Mouse (Mus musculus): ENCODE measurements around the gene Lars2. TPM values are rescaled to one million over a fixed set of nuclear protein-coding genes. Genes with fewer than 3 reads are reported as not detected.

The Lars2 gene
- polyA plus RNA-seq, 1 experiment from 2014 or later = 878 TPM

GRCm38 (mm10) chr9:123484830-123485229, 118.1 kb downstream of the Lars2 start:
- H3K9me3 ChIP-seq = no peaks in the 10 kb centered on the region; the same call in 1 of the 2 replicates
- peaks cover 50% of the 10 kb centered on the region for H3K4me1 ChIP-seq
- no peak overlapping the region for H3K4me3 ChIP-seq
- 92% methylated on average over 3 of the region's 3 CpGs for WGBS
- DNase-seq (ENCODE audit: extremely low spot score, low spot score) = no peak
- no peaks in the 10 kb centered on the region for H3K27me3 ChIP-seq (ENCODE audit: poor library complexity, severe bottlenecking)
- H3K27ac ChIP-seq = no peak overlapping the region
- peaks cover 95% of the 10 kb centered on the region for H3K36me3 ChIP-seq (replicated peaks)

- Histone ChIP-seq H3K9me3 (no peaks in the 10 kb centered on the region; the same call in 1 of the 2 replicates), H3K27ac (no peak overlapping the region), H3K4me1 (peaks cover 49% of the 10 kb centered on the region), H3K36me3 (replicated peaks) (peaks cover 95% of the 10 kb centered on the region), H3K27me3 (ENCODE audit: poor library complexity, severe bottlenecking) (no peaks in the 10 kb centered on the region), H3K4me3 (no peak overlapping the region)
- DNase-seq (ENCODE audit: extremely low spot score, low spot score) = no peak
- 95% methylated on average over 4 of the region's 4 CpGs for WGBS
Measured at GRCm38 (mm10) chr9:123485561-123485960, 118.8 kb downstream of the Lars2 start.

GRCm38 (mm10) chr9:123486635-123487034, 119.9 kb downstream of the Lars2 start:
- 86% methylated on average over 3 of the region's 3 CpGs for WGBS
- Histone ChIP-seq H3K36me3 (replicated peaks) (peaks cover 87% of the 10 kb centered on the region), H3K27me3 (ENCODE audit: poor library complexity, severe bottlenecking) (no peaks in the 10 kb centered on the region), H3K4me3 (no peak overlapping the region), H3K9me3 (no peaks in the 10 kb centered on the region; the same call in 1 of the 2 replicates), H3K27ac (no peak overlapping the region), H3K4me1 (peaks cover 41% of the 10 kb centered on the region)
- DNase-seq (ENCODE audit: extremely low spot score, low spot score) = no peak

DNA sequence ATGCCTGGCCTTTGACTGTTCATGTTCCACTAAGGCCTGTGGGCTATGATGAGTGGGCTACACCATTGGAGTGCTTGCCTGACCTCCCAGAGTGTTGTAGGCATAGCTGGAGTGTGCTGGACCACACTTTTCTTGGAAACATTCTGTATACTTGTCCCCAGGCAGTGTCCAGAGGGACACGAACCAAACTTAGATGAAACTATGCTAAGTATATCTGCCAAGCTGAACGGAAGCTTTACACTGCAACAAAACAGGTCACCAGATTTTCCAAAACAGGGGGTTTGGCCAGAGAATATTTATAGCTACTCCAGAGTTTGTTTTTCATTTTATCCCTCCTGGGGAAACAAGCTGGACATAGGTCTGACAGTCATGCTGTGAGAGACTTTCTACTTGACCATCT, 122.3 kb downstream of the Lars2 start:
- Histone ChIP-seq H3K27ac (no peak overlapping the region), H3K4me3 (no peak overlapping the region), H3K4me1 (peaks cover 25% of the 10 kb centered on the region), H3K27me3 (ENCODE audit: poor library complexity, severe bottlenecking) (no peaks in the 10 kb centered on the region), H3K36me3 (replicated peaks) (peaks cover 73% of the 10 kb centered on the region), H3K9me3 (no peaks in the 10 kb centered on the region)
- 96% methylated on average over 2 of the region's 2 CpGs for WGBS
- no peak for DNase-seq (ENCODE audit: extremely low spot score, low spot score)

DNA sequence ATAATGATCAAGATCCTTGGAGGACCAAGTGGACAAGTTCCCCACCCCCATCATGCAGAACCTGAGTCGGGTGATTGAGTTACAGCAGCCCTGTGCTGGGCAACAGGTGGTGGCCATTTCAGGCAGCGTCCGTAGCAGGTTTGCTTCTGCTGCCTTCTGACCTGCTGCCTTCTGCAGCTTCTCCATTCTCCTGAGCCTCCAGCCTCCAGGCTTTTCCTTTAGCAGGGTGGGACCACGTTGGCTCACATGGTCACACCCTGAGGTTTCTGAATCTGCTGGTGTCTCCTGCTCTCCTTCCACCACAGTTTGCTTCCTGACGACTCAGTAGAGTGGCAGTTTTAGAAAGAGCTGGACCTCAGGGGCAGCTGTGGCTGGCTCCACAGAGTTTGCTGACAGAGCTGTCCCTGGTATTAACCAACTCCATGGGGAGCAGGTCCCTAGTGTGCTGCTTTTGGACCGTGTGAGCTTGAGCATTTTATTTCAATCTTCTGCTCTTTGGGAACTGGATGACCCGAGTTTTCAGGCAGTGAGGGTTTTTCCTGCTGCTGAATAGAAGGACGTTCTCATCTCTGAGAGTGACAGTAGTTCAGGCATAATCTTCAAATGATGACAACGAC, 123.1 kb downstream of the Lars2 start:
- no peaks in the 10 kb centered on the region for H3K9me3 ChIP-seq
- no peak for DNase-seq (ENCODE audit: extremely low spot score, low spot score)
- no peaks in the 10 kb centered on the region for H3K27me3 ChIP-seq (ENCODE audit: poor library complexity, severe bottlenecking)
- H3K36me3 ChIP-seq (replicated peaks) = peaks cover 65% of the 10 kb centered on the region
- H3K4me1 ChIP-seq = peaks cover 25% of the 10 kb centered on the region
- 79% methylated on average over 9 of the region's 9 CpGs for WGBS
- no peak overlapping the region for H3K27ac ChIP-seq
- no peak overlapping the region for H3K4me3 ChIP-seq

DNA sequence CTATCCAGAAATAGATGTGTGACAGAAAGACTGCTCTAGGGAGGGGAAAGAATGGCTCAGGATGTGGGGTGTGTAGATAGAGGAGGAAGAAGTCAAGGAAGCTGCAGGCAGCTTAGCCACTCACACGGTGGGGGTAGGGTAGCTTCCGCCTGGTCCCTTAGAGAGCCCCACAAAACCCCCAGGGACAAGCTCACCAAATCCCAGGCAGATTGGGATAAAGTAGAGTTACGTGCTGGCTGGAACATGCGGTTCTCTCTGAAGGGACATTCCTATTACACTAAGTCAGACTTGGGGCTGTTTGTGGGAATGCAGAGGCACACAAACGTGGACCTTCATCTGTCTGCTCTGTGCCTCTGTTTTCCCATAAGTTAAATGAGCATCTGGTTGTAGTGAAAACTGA, 124.2 kb downstream of the Lars2 start:
- peaks cover 56% of the 10 kb centered on the region for H3K36me3 ChIP-seq (replicated peaks)
- no peaks in the 10 kb centered on the region for H3K27me3 ChIP-seq (ENCODE audit: poor library complexity, severe bottlenecking)
- no peaks in the 10 kb centered on the region for H3K9me3 ChIP-seq
- WGBS = 86% methylated on average over 5 of the region's 5 CpGs
- H3K27ac ChIP-seq = no peak overlapping the region
- peaks cover 27% of the 10 kb centered on the region for H3K4me1 ChIP-seq
- no peak overlapping the region for H3K4me3 ChIP-seq
- DNase-seq (ENCODE audit: extremely low spot score, low spot score) = no peak

DNA sequence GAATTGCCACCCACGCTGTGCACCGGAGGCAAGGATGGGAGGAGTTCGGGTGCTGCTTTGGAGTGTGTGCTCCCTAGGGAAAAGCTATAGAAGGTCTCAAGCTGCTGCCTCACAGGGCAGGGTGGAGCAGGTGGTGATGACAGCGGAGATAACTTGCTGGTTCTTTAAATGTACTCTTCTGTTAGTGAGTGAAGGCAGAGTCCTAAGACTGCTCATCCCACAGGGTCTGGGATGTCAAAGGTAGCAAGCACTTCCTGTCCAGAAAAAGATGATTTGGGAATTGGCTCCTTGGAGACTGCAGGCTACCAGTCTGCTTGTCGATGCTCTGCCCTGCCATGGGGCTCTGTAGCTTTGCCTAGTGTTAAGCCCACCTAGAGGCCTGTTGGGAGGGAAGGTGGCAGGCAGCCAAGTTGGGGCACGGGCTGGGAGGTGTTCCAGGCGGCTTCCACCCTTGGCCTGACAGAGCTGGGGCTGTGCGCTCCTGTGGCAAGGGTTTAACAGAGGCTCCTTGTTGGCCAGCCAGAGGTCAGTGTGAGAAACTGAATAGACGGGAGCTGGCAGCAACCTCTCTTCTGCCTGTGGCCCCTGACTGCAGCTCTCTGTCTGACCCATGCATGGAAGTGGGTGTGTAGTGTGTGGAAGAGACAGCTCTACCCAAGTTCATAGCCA, 125.3 kb downstream of the Lars2 start:
- H3K4me3 ChIP-seq = no peak overlapping the region
- H3K4me1 ChIP-seq = peaks cover 33% of the 10 kb centered on the region
- H3K27ac ChIP-seq = no peak overlapping the region
- WGBS = 85% methylated on average over 9 of the region's 9 CpGs
- H3K27me3 ChIP-seq (ENCODE audit: poor library complexity, severe bottlenecking) = no peaks in the 10 kb centered on the region
- H3K36me3 ChIP-seq (replicated peaks) = peaks cover 44% of the 10 kb centered on the region
- DNase-seq (ENCODE audit: extremely low spot score, low spot score) = no peak
- no peaks in the 10 kb centered on the region for H3K9me3 ChIP-seq

DNA sequence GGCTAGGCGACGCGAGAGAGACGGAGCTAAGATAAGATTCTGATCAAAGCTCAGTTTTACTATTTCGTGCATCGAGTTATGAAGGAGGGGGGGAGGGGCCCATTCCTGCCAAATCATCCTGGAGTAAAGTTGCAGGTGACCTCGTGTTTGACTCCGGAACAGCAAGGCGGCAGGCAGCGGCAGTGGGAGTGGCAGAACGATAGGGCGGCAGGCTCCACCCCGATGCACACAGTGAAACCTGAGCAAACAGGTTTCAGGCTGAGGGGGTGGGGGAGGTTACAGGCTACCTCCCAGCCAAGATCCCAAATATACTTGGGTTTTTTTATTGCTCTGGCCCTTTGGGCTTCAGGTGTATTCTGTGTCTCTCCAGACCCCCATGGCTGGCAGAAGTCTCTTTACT, 129.9 kb downstream of the Lars2 start:
- WGBS = 11% methylated on average over 13 of the region's 13 CpGs
- peaks cover 19% of the 10 kb centered on the region for H3K4me1 ChIP-seq
- peaks cover 33% of the 10 kb centered on the region for H3K36me3 ChIP-seq (replicated peaks)
- H3K9me3 ChIP-seq = no peaks in the 10 kb centered on the region
- no peak overlapping the region for H3K4me3 ChIP-seq
- no peak for DNase-seq (ENCODE audit: extremely low spot score, low spot score)
- H3K27ac ChIP-seq = no peak overlapping the region
- H3K27me3 ChIP-seq (ENCODE audit: poor library complexity, severe bottlenecking) = no peaks in the 10 kb centered on the region

- WGBS = 89% methylated on average over 5 of the region's 5 CpGs
- Histone ChIP-seq H3K27ac (no peak overlapping the region), H3K4me3 (no peak overlapping the region), H3K4me1 (peaks cover 12% of the 10 kb centered on the region), H3K27me3 (ENCODE audit: poor library complexity, severe bottlenecking) (no peaks in the 10 kb centered on the region), H3K9me3 (no peaks in the 10 kb centered on the region), H3K36me3 (replicated peaks) (peaks cover 32% of the 10 kb centered on the region)
- DNase-seq (ENCODE audit: extremely low spot score, low spot score) = no peak
Measured at GRCm38 (mm10) chr9:123497906-123498305, 131.2 kb downstream of the Lars2 start.

DNA sequence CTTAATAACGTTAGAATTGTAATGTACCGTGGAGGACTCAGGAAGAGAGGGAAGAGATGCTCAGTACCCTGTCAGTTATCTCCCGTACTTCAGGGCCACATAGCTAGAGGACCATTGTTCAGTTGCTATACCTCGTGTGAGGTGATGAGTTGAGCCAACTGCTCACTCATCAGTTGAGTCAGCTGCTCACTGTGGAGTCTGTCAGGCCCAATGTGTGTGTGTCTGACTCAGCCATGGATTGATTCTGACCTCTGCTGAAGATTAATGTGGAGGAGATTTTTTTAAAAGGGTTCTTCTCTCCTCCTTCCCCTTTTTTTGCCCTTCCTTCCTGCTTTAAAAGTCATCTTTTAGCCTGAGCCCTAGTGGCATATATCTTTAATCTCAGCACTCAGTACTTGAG, 133.8 kb downstream of the Lars2 start:
- Histone ChIP-seq H3K27ac (no peak overlapping the region), H3K27me3 (ENCODE audit: poor library complexity, severe bottlenecking) (no peaks in the 10 kb centered on the region), H3K9me3 (no peaks in the 10 kb centered on the region), H3K36me3 (replicated peaks) (peaks cover 50% of the 10 kb centered on the region), H3K4me3 (no peak overlapping the region), H3K4me1 (peaks cover 12% of the 10 kb centered on the region)
- DNase-seq (ENCODE audit: extremely low spot score, low spot score) = no peak
- WGBS = 91% methylated on average over 4 of the region's 4 CpGs

- no peaks in the 10 kb centered on the region for H3K27me3 ChIP-seq (ENCODE audit: poor library complexity, severe bottlenecking)
- H3K27ac ChIP-seq = no peak overlapping the region
- no peaks in the 10 kb centered on the region for H3K9me3 ChIP-seq
- no peak overlapping the region for H3K4me3 ChIP-seq
- no peak for DNase-seq (ENCODE audit: extremely low spot score, low spot score)
- peaks cover 54% of the 10 kb centered on the region for H3K36me3 ChIP-seq (replicated peaks)
- no peaks in the 10 kb centered on the region for H3K4me1 ChIP-seq
- WGBS = 88% methylated on average over 5 of the region's 5 CpGs
Measured at GRCm38 (mm10) chr9:123503171-123503834, 136.6 kb downstream of the Lars2 start.

GRCm38 (mm10) chr9:123504325-123504724, 137.6 kb downstream of the Lars2 start:
- DNase-seq (ENCODE audit: extremely low spot score, low spot score) = peak; percentile 51
- H3K4me3 ChIP-seq = no peak overlapping the region
- no peak overlapping the region for H3K27ac ChIP-seq
- H3K27me3 ChIP-seq (ENCODE audit: poor library complexity, severe bottlenecking) = no peaks in the 10 kb centered on the region
- 8% methylated on average over 2 of the region's 2 CpGs for WGBS
- no peaks in the 10 kb centered on the region for H3K9me3 ChIP-seq
- H3K36me3 ChIP-seq (replicated peaks) = peaks cover 49% of the 10 kb centered on the region
- no peaks in the 10 kb centered on the region for H3K4me1 ChIP-seq

DNA sequence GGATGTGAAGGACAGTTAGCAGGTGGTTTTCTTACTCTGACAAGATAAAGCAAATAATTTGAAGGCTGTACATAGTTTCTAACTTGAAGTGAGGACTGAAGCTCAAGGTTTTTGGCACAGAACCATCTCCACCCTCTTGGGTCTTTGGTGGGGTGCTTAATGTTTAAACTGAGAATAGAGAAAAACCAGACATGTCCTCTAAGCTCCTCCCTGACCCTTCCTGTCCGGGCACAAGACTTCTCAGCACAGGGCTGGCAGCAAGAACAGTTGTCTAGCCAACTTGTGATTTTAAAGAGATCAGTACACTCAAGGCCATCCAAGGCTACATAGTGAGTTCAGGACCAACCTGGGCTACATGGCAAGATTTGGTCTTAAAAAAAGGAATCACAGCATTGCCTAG, 138.9 kb downstream of the Lars2 start:
- DNase-seq (ENCODE audit: extremely low spot score, low spot score) = no peak
- Histone ChIP-seq H3K4me1 (no peaks in the 10 kb centered on the region), H3K4me3 (no peak overlapping the region), H3K27me3 (ENCODE audit: poor library complexity, severe bottlenecking) (no peaks in the 10 kb centered on the region), H3K36me3 (replicated peaks) (peaks cover 53% of the 10 kb centered on the region), H3K27ac (no peak overlapping the region), H3K9me3 (no peaks in the 10 kb centered on the region)
- 85% methylated on average over 1 of the region's 1 CpGs for WGBS
